Mouse (Mus musculus) lung, postnatal 36 days (tissue): ENCODE measurements at regions not wholly inside any gene's neighbourhood (a gene's known extent, or its start where the extent isn't known, plus 50 kb on each side); places are given as distances from the start of the nearest gene placed in this dataset.
A peak's percentile ranks its signal among the peaks of the same experiment; 100 is the strongest.

Experiments
- DNase-seq: peaks from one replicate; pipeline ENCODE4 v3.0.0; 2022; ENCODE audit warnings: mixed read lengths

DNA sequence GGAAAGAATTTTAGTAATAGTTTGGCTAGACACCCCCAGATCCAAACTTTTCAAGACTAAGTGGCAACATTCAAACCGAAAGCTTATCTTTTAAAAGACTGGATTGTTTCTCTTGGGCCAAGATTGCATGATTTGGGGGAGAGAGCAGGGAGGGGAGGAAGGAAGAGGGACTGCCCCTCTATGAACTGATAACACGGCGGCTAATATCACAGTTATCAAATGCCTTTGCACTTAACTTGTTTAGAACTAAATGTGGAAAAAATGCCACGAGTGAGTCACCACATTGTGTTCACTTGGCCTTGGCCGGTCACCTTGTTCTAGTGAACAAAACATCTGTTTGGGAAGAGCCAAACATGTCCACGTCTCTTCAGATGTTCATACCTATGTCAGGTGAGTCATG, 92.3 kb downstream of the Tes start:
- peak; percentile 27 for DNase-seq

DNA sequence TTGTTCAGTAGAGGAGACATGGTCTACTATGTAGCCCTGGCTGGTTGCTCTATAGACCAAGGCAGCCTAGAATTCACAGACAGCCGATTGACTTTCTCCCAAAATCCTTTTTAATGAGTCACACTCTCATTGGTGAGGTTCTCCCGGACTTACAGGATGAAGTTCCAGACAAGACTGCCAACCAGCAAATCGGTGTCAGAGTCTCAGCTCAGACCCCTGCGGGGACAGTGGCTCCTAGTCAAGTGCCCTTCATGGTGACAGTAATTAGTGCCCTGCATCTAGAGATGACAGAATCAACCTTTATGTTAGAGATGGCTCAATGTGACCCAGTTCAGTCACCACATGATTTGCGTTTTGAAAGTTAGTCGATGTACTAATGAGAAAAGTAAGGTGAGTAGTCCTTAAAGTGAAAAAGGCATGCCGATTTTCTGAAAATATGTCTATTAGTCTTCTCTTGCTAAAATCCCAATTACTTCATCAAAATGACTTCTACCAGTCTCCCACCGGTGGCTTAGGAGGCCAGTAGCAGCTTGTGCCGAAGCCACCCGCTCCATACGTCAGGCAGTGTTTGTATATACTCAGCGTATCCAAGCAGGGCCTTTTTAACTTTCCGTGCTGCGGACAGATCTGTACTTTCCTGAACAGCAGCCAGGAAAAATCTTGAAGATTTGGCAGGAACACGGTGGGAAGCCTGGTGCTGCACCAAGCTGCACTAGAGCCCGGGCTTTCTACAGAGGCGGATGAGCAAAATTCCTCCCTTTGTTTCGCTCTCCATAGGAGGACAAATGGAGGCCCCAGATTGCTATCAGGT, 105.2 kb downstream of the Tes start:
- peak; percentile 91 for DNase-seq

DNA sequence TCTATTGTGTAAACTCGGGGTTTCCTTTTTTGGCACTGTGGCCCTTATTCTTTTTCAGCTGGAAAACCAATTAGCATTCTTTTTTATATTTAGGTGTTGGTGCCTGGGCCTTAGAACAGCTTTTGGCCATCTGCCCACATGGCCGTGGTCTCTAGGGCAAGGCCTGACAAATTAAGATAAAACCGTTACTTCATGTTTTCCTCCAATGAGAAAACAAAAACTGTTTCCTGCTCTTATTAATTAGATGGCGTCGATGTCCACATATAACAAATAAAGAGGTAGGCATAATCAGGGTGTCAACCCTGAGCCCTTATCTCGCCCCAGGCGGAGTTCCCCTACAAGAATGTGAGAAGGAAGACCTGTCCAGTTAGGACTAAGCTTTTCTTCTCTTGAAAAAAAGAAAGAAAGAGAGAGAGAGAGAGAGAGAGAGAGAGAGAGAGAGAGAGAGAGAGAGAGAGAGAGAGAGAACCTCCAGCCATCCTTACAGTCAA, 105.9 kb downstream of the Tes start:
- DNase-seq, result no peak

DNA sequence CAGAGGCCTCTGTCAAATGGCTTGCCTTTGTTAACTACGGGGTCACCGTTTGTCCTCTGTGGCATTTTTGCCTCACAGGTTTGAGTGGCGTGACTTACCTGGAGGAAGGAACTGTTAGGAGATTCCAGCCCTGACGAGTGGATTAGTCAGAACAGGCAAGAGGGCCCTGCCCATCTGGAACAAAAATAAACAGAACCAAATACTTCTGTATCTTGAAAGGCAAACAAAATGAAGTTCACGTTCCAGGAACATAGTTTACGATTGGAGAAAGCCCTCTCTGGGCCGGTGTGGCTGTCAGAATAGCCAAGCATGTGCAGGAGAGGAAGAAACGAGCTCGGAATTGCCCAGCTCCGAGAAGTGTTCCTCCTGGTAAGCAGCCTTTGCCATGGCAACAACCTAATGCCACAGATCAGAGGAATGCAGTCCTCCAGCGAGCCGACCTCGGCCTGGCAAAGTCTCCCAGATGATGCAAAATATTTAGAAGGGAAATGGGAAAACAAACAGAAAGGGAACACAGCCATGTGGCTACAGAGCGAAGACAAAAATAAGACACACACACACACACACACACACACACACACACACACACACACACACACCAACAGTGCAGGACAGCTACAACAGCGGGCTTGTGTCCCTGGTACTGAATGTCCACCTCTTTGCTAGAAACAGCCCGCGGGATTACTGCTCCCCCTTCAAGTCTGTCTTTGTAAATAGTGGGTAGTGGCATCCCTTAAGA, 106.5 kb downstream of the Tes start:
- DNase-seq, result peak; percentile 93

DNA sequence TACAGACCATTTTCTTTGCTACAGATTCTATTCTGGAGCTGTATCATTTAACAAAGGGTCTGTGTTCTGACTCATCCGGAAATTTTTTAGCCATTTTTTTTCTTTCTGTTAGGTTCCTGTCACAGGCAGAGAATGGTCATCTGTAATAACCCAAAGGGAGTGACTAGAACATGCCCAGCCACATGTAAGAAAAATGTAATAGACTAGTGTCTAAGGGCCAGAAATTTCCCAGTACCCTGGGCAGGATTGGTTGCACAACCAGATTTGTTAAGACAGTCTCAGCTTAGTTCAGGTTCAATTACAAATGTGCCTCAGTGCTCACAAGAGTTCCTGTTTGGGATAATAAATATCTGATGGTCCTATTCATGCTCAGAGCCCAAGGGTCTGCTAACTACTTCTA, 107.1 kb downstream of the Tes start:
- DNase-seq, result peak; percentile 11

DNA sequence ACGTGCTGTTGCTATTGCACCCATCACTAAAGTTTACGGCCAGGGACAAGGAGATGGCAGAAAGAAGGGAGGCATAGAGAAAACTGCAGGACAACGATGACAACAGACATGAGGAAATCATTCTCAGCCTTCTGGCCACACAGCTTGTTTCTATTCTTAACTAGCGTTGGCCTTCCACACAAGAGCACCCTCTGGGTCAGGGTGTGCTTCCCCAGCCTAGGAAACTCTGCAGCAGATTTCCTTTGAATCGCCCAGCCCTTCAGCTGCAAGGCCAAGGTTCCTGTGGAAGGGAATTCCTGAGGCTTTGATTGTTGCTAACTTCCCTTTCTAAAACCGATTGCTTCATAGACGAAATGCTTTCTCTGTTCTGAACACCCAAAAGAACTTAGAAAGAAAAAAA, 103.8 kb upstream of the Cav2 start:
- peak; percentile 70 for DNase-seq

DNA sequence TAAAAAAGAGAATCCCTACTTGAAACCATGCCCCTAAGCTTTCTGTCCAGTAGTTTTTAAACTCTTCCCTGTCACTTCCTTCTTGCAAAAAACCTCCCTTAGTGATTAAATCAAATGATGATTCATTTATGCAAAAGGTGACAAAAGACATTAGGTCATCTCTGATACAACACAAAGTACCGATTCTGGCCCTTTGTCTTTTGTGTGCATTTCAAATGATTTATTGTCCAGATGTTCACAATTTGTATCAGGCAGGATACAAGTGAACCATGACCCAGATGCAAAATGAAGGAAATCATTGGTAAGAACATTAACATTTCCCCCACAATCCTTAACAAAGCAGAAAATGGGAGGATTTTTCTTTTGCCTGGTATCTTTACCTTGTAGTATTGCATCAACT, 101.5 kb upstream of the Cav2 start:
- no peak for DNase-seq

DNA sequence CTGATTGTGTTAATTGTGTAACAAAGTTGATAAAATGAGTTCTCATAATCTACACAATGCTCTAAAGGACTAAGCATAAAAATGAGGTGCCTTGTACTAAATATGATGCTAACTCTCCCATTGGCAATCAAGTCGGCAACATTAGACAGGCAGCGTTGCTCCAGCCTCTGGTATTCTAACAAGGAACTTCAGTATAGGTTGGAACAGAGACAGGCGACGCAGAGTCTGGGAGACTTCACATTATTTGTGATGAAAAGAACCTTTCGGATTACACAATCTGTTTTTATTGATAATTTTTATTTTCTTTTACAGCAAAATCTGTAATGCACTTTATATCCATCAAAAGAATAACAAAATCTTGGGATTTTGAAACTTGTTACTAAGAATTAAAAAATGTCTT, 94.4 kb upstream of the Cav2 start:
- no peak for DNase-seq

DNA sequence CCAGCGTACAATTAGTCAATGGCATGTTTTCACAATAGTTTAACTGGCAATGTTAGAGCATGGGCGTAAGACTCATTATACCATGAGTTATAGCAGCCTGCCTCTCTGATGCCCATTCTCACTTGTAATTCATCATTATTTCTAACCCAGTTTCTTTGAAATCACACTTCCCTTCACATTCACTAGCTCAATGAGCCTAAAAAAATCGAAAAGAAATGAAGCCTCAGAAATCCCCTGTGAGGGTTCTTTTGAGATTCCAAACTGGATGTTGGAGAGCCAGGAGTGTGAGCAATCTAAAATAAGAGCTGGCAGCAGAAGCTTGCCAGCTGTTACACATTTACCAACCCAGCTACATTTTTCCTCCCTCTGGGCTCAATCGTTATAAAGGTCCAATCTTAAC, 93.9 kb upstream of the Cav2 start:
- DNase-seq, result no peak

DNA sequence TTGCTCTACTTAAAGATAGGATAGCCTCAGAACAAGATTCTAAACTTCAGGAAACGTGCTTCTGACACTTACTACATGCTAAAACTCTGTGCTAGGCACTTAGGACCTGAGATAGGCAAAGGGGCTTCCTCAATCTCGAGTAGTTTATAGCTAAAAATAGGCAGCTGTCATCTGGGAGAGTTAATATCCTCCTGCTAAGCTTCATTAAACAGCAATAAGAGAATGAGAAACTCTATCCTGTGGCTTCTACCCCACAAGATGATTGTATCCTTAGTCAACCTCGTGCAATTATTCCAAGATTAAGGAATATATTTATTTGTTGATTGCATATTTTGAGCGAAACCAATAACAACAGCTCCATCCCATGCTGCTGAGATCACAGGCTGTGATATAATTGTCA, 85.4 kb upstream of the Cav2 start:
- DNase-seq, result no peak

DNA sequence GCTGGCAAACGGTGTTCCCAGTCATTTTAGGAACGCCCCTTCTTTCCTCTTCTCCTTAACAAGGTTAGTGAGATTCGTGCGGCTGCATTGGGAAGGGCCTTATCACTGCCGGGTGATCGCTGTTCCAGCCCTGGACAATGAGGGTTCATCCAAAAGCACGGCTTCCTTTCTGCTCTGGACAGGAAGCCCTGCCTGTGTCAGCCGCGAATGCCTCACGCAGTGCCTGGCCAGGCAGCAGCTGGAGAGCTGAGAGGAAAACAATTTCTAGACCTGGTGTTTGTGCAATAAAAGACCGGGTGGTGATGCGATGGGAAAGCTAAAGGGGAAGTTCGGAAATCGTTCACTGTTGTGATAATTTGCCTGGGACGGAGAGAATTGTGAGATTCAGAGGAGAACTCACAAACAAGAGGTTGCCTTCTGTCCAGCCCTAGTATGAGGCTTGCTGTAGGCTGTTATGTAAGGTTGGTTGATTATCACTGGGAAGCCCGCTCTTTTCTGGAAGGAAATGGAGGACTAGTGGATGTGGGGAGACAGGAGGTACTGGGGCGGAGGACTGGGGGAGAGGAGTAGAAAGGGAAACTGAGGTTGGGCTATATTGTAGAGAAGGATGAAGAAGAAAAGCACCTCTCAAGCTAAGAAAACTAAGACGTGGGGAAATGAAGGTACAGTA, 83.1 kb upstream of the Cav2 start:
- DNase-seq, result peak; percentile 86

DNA sequence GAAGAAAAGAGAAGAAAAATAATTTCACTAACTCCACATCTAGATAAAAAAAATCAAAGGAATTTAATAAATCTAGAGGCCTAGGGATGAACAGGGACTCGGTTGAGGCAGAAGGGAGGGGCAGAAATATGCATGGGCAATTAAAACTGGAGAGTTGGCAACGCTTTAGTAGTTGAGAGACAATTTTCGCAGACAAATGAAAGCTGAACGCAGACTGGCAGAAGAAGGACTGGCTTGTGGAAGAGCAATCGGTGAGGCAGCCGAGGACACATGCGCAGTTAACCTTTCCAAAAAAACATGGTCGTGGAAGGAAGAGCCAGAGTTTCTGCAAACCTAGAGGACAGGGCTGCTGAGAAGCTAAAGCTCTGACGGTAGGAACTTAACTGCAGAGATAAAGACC, 82.1 kb upstream of the Cav2 start:
- DNase-seq, result no peak

DNA sequence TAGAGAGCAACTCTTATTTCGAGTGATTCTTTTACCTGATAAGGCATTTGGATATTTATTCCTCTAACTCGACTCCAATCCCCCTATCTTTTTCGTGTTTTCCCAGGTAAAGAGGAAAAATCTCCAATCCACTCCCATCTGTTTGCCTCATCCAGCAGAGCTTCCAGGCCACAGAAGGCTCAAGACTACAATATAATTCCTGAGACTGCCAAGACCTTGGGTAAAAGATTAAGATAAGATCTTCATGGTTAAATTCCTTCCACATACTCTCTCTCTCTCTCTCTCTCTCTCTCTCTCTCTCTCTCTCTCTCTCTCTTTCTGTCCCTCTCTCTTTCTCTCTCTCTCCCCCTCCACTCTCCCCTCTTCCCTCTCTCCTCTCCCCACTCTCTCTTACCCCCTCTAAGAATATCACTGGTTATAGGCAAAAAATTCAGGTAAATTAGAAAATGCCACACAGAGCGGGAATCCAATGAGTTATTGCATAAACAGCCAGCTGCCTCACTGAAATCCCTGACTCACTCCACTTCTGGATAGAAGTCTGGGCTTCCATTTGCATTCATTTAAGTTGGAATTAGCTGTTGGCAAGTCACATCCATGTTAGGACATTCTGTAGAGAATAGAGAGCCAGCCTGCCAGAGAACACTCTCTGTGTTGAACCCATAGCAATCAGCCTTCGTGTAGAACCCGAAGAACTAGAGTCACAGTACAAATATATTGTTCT, 78.9 kb upstream of the Cav2 start:
- DNase-seq, result no peak

DNA sequence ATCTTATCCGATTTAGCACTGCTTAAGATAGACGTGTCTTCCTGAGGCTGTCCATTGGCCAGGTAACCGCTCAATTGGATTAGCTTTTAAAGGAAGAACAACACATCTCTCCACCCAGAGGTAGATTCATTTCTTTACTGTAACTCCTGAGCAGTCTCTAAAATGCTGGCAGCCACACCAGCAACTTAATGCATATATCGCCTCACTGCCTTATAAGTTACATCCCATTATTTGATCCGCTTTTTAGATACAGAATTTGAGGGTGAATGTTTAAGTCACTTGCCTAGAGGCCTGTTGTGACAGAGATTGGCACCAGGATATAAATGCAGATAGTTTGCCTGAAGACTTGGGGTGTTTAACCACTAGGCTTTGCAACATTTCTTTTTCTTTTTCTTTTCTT, 77.7 kb upstream of the Cav2 start:
- no peak for DNase-seq

DNA sequence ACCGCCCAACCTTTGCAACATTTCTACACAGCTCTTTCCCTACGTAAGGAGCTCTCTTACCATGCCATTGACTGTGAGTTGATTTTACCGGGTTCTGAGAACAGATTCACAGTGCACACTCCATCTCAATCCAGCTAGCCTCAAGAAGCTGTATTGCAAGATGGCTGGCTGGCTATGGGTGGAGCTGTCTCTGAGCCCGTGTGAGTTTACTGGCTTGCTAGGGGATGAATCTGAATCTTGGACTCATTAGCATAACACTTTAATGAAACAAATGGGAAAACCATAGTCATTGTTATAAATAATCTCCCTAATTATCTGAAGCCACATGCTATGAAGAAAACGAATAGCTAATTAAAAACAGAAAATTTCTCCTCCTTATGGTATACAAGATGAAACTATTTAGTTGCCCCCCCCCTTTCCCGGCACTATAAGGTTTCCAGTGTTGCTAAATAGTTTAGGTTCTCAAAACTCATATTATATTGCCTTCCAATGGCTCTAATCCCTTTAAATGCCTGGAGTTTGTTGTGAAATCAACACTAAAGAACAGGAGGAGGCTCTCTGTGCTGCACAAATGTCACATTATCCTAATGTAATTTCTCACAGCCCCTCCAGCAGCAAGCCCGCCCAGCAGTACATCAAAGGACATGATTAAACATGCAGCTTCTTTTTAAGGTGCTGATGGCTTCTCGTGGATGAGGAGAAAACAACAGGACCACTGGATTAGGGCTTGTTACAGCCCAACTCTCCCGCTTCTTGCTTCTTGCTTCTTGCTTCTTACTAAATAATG, 76.9 kb upstream of the Cav2 start:
- DNase-seq, result no peak

DNA sequence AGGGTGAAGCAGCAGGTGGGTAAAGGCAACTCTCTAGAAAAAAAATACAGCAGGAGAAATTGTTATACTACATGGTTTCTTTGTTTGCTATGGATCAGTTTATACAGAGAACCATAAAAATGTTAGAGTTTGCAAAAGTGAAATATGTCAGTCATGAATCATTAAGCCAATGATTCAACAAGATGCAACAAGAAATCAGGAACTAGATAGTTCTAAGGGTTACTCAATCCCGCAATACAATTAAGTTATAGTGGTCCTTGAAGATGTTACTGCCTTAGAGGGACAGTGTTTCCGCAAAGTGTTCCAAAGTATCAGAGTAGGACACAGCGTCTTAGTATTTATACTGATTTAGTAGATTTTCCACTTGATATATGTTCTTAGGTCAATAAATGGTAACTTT, 74.1 kb upstream of the Cav2 start:
- DNase-seq, result no peak

DNA sequence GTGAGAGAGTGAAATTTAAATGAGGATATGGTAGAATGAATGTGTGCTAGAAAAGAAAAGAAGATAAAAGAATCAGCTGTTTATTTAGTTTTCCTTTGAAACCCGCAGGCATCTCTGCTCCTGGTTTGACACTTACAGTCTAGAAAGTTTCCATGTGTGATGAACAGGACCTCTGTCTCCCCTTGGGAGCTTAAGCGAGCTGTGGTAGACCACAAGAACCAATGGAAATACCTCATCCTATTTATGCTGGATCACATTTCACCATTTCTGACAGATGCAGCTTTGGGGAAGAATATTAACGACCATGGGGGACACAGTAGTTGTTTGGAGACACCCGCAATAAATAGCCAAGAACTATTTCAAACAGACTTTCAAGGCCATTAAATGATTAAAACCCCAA, 71.2 kb upstream of the Cav2 start:
- DNase-seq, result no peak

DNA sequence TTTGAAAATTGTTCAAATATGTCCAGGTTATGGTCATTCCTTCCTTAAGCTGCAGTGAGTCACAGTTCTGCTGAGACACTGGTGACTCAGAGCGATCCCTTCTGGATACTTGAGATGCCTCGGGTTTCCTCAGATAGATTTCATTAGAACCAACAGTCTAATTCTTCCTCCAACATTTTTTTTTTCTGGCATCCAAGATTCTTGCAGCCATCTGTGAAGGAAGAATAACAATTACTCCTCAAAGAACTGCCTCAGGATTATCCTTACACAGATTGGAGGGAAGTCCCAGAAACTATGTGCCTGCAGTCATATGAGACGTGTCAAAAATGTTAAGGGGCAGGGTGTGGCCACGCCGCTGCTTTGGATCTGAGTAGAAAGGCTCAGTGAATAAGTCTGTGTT, 69.6 kb upstream of the Cav2 start:
- peak; percentile 58 for DNase-seq

DNA sequence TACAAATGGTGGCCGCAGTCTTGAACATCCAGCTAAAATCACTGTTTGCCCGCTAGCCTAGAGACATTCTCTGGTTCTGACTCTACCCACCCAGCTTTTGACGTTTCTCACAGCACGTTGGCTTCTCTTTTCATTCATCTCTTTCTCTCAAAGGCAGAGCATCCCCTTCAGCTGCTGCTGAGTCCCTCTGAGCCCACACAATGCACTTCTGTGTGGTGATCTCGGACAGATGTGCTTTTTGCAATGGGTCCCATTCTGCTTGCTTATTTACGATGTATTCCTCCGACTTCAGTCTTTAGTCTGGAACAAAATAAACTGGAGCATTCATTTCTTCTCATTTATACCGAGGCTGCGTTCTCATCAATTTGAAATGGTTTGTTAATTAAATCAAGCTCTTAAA, 66.2 kb upstream of the Cav2 start:
- DNase-seq, result no peak

DNA sequence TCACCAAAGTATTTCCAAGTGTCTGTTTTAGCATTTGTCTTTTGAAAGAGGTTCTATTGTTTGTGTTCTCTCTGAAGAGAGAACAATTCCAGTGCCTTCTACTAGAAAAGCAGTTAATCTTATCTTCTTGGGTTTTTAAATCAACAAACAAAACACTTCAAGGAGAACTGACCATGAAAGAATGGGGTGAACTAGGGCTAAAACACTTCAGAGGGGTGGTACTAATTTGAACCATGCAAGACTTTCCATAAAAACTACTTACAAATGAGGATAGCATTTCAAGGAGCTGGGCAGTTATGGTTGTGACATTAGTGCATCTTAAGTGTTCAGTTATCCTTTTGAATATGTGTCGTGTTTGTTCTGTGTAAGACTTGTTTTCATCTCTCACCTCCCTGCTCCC, 64.5 kb upstream of the Cav2 start:
- DNase-seq, result peak; percentile 29

DNA sequence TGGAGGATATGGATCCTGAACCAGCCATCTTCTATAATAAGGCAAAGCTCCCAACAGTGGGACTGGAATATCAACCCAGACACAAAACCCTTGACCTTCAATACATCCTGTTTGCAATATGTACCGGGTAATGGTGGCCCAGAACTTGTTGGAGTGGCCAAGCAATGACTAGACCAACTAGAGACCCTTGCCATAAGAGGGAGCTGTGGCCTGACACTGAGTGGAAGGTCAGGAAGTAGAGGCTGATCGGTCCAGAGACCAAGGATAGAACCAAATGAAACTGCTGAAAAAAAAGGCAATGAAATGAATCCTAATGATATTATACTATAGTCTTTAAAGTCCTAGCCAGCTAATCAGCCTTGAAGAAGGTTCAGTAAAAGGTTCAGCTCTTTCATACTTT, 57.2 kb upstream of the Cav2 start:
- DNase-seq, result peak; percentile 51

DNA sequence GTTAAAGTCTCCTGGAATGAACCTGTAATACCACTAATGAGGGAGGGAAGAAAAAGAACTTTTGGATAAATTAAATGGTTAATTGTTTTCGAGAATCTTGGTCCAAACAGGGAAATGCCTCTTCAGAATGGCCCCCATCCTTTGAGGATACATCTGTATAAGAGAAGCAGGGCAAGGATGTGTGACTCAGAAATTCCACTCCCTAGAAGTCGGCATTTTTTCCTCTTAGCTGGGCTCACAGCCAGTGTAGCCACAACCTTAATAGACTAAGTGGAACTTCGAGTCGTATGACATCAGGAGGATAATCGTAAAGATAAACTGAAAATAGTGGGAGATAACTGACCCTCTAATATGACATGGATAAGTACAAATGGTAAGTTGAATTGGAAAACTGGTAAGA, 56.1 kb upstream of the Cav2 start:
- DNase-seq, result peak; percentile 79
